Mouse (Mus musculus) ES-Bruce4 (cell line): ENCODE data around the gene Npw.

ENCODE experiments used
- CTCF ChIP-seq: IDR thresholded peaks from one replicate; pipeline ENCODE4 v1.8.1; 2011; ENCODE audit warnings: low read depth, low read length
- POLR2A ChIP-seq: IDR thresholded peaks from one replicate; pipeline ENCODE4 v1.8.1; 2011; ENCODE audit warnings: low read length; ENCODE audit not compliant: insufficient read depth

DNA sequence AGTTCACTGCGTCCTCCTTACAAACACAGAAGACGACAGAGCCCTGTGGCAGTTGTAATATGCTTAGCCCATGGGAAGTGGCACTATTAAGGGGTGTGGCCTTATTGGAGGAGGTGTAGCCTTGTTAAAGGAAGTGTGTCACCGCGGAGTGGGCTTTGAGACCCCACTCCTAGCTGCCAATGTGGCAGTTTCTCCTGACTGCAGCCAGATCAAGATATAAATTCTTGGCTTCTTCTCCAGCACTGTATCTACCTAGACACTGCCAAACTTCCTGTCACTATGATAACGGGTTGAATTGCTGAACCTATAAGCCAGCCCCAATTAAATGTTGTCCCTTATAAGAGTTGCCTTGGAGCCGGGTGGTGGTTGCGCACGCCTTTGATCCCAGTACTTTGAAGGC is 32.8 kb downstream of the Npw start:
- TF ChIP-seq CTCF (no peak), POLR2A (no peak)
